Mouse (Mus musculus) heart, postnatal 10 days (tissue): Measurements from ENCODE around the gene Sh3tc1. TPM values are rescaled to one million over a fixed set of nuclear protein-coding genes. Genes with fewer than 3 reads are reported as not detected.
A peak's percentile ranks its signal among the peaks of the same experiment; 100 is the strongest.

Source experiments
- DNase-seq, 2 experiments: peaks; one replicate each; pipeline ENCODE4 v3.0.0; 2021
- intact Hi-C: fragments of 180-260 bp; cut with DNase I; formaldehyde crosslinking; loops from one replicate; pipeline ENCODE4 v1.15.1; 2025
- total RNA-seq, 2 experiments: library from RNA; stranded (reverse); gene quantifications; 2 replicates each; pipeline ENCODE4 v1.2.3; 2021

The Sh3tc1 gene
- total RNA-seq, 2 experiments from 2014 or later = 14.7 to 17.4 TPM

GRCm38 (mm10) chr5:35756020-35756419 lies 16.2 kb upstream of the Sh3tc1 start:
- intact Hi-C loops = loop anchor here (10.0 kb wide), 1 partner anchor 219 kb away; no protein-coding TSS in a partner anchor
- no peak for DNase-seq

GRCm38 (mm10) chr5:35755131-35755733 lies 15.4 kb upstream of the Sh3tc1 start:
- peak; percentile 67 to 80 for DNase-seq

GRCm38 (mm10) chr5:35751016-35751415 lies 11.2 kb upstream of the Sh3tc1 start:
- no peak for DNase-seq
- intact Hi-C loops = loop anchor here (10.0 kb wide), 1 partner anchor 224 kb away; no protein-coding TSS in a partner anchor

More at GRCm38 (mm10) chr5:35755131-35755733, 15.4 kb upstream of the Sh3tc1 start:
- intact Hi-C loops = loop anchor here (1.0 to 10.0 kb wide), 4 partner anchors 34 to 220 kb away; no protein-coding TSS in a partner anchor

GRCm38 (mm10) chr5:35750026-35750425 lies 10.2 kb upstream of the Sh3tc1 start:
- intact Hi-C loops = loop anchor here (10.0 kb wide), 1 partner anchor 225 kb away; no protein-coding TSS in a partner anchor
- DNase-seq = no peak

GRCm38 (mm10) chr5:35749416-35749815 lies 9.6 kb upstream of the Sh3tc1 start:
- no peak for DNase-seq
- intact Hi-C loops = no loop called here

- DNase-seq = peak; percentile 79 to 89
- intact Hi-C loops = loop anchor here (2.0 kb wide), 1 partner anchor 110 kb away; no protein-coding TSS in a partner anchor
Observed at GRCm38 (mm10) chr5:35746910-35747309, 7.1 kb upstream of the Sh3tc1 start.

GRCm38 (mm10) chr5:35745406-35745805 lies 5.6 kb upstream of the Sh3tc1 start:
- intact Hi-C loops = no loop called here
- DNase-seq = no peak

- no peak for DNase-seq
- intact Hi-C loops = no loop called here
Observed at GRCm38 (mm10) chr5:35743990-35744722, 4.4 kb upstream of the Sh3tc1 start.

- intact Hi-C loops = no loop called here
- DNase-seq = peak; percentile 66 to 71
Observed at GRCm38 (mm10) chr5:35743238-35743951, 3.6 kb upstream of the Sh3tc1 start.

- intact Hi-C loops = no loop called here
- DNase-seq = no peak
Observed at GRCm38 (mm10) chr5:35741225-35741820, 1.5 kb upstream of the Sh3tc1 start.

- DNase-seq = no peak
- intact Hi-C loops = no loop called here
Observed at GRCm38 (mm10) chr5:35740716-35741115, 929 bp upstream of the Sh3tc1 start.

GRCm38 (mm10) chr5:35739005-35739404 lies 782 bp downstream of the Sh3tc1 start:
- no peak for DNase-seq
- intact Hi-C loops = no loop called here

- intact Hi-C loops = no loop called here
- peak; percentile 77 to 80 for DNase-seq
Observed at GRCm38 (mm10) chr5:35737231-35737901, 2.4 kb downstream of the Sh3tc1 start.

GRCm38 (mm10) chr5:35733523-35733922 lies 6.3 kb downstream of the Sh3tc1 start:
- DNase-seq = no peak
- intact Hi-C loops = no loop called here

- intact Hi-C loops = no loop called here
- DNase-seq = no peak
Observed at GRCm38 (mm10) chr5:35731006-35731405, 8.8 kb downstream of the Sh3tc1 start.

- no peak for DNase-seq
- intact Hi-C loops = no loop called here
Observed at GRCm38 (mm10) chr5:35730552-35730951, 9.2 kb downstream of the Sh3tc1 start.

GRCm38 (mm10) chr5:35729844-35730243 lies 9.9 kb downstream of the Sh3tc1 start:
- intact Hi-C loops = no loop called here
- peak; percentile 63 to 73 for DNase-seq

GRCm38 (mm10) chr5:35728957-35729460 lies 10.8 kb downstream of the Sh3tc1 start:
- intact Hi-C loops = no loop called here
- peak; percentile 76 to 79 for DNase-seq

GRCm38 (mm10) chr5:35728344-35728956 lies 11.3 kb downstream of the Sh3tc1 start:
- DNase-seq = no peak
- intact Hi-C loops = no loop called here

- DNase-seq = no peak
- intact Hi-C loops = no loop called here
Observed at GRCm38 (mm10) chr5:35727447-35727846, 12.3 kb downstream of the Sh3tc1 start.
